Mouse (Mus musculus): ENCODE data around the gene Scube1.

DNA sequence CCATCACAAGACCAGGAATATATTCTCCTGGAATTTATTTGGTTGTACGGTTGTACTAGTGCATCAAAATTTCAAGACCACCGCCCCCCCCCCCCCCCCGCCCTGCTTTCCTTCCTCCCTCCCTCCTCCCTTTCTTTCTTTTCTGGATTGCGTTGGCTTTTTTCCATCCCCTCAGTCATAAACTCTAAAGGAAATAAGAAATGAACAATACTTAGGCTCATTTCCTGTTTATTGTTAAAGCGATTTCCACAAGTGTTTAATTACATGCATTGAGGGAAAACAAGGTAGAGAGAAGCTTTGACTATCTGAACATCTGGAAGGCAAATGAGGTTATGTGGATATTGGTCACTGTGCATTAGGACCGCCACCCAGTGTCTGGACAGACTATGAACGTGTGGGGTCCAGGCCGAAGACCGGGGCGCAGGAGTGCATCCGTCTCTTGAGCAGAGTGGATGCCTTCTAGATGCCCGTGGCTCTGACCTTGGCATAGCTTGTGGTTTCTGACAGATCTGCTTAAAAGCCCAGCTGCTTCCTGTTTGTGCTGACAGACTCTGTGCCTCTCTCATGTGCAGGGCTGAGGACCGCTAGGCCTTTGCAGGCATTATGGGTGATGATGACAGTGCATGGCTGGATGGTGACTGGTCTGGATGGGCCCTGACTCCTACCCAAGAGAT lies 122.3 kb downstream of the Scube1 start:
- TF ChIP-seq CTCF (conservative IDR thresholded peaks at IDR 0.05 in 1 of 2, IDR thresholded peaks at IDR 0.05 in 1 of 2; ENCODE audit: low read depth in 2 of 2, low read length in 2 of 2) (no peak), KAT2A (IDR thresholded peaks at IDR 0.05; ENCODE audit: insufficient replicate concordance, low read length) (no peak), USF1 (IDR thresholded peaks at IDR 0.05; ENCODE audit: low read depth, low read length) (no peak), NRF1 (IDR thresholded peaks at IDR 0.05; ENCODE audit: low read depth, low read length) (no peak), POLR2A (IDR thresholded peaks at IDR 0.05; ENCODE audit: low read depth, low read length) (no peak), ZMIZ1 (IDR thresholded peaks at IDR 0.05; ENCODE audit: low read depth, low read length) (no peak), EP300 (IDR thresholded peaks at IDR 0.05; ENCODE audit: low read length) (no peak), MYC (IDR thresholded peaks at IDR 0.05; ENCODE audit: low read depth, low read length) (no peak), HCFC1 (IDR thresholded peaks at IDR 0.05; ENCODE audit: low read depth, low read length) (no peak), MAX (IDR thresholded peaks at IDR 0.05; ENCODE audit: low read length) (no peak), GABPA (IDR thresholded peaks at IDR 0.05; ENCODE audit: insufficient replicate concordance, low read depth, low read length) (no peak), ELF1 (IDR thresholded peaks at IDR 0.05; ENCODE audit: low read depth, low read length) (no peak), SIN3A (IDR thresholded peaks at IDR 0.05; ENCODE audit: low read length) (no peak)

Data from CH12.LX (cell line).